Mouse (Mus musculus): Measurements from ENCODE around the gene Rnf130. TPM values are rescaled to one million over a fixed set of nuclear protein-coding genes. Genes with fewer than 3 reads are reported as not detected.
"Not testable (repeated sequence)": the region's sequence is repeated elsewhere in the genome, so short reads cannot be mapped to it uniquely, and the experiment has no call there.

The Rnf130 gene
- total RNA-seq, 2 experiments from 2014 or later = 34.8 to 43.4 TPM

GRCm38 (mm10) chr11:50086211-50086610 is 61.1 kb downstream of the Rnf130 start:
- DNase-seq = no peak

- no peak for DNase-seq
Measured at GRCm38 (mm10) chr11:50089840-50090239, 64.7 kb downstream of the Rnf130 start.

GRCm38 (mm10) chr11:50090982-50091675 is 66.0 kb downstream of the Rnf130 start:
- no peak for DNase-seq

GRCm38 (mm10) chr11:50091681-50092080 is 66.5 kb downstream of the Rnf130 start:
- DNase-seq = no peak

- no peak for DNase-seq
Measured at GRCm38 (mm10) chr11:50095661-50096060, 70.5 kb downstream of the Rnf130 start.

- DNase-seq = no peak
Measured at GRCm38 (mm10) chr11:50097091-50097490, 71.9 kb downstream of the Rnf130 start.

- no peak for DNase-seq
Measured at GRCm38 (mm10) chr11:50098961-50099481, 73.9 kb downstream of the Rnf130 start.

GRCm38 (mm10) chr11:50099692-50100091 is 74.5 kb downstream of the Rnf130 start:
- DNase-seq = no peak

- DNase-seq = no peak
Measured at GRCm38 (mm10) chr11:50100548-50101307, 75.6 kb downstream of the Rnf130 start.

- not testable (repeated sequence) for DNase-seq
Measured at GRCm38 (mm10) chr11:50101962-50102361, 76.8 kb downstream of the Rnf130 start.

- no peak for DNase-seq
Measured at GRCm38 (mm10) chr11:50104016-50104415, 78.9 kb downstream of the Rnf130 start.

GRCm38 (mm10) chr11:50105237-50105636 is 80.1 kb downstream of the Rnf130 start:
- DNase-seq = no peak

GRCm38 (mm10) chr11:50106024-50106423 is 80.9 kb downstream of the Rnf130 start:
- no peak for DNase-seq

GRCm38 (mm10) chr11:50108823-50109244 is 83.7 kb downstream of the Rnf130 start:
- DNase-seq = no peak

- peak; percentile 49 for DNase-seq
Measured at GRCm38 (mm10) chr11:50114329-50114728, 89.2 kb downstream of the Rnf130 start.

GRCm38 (mm10) chr11:50122631-50123081 is 97.5 kb downstream of the Rnf130 start:
- no peak for DNase-seq

GRCm38 (mm10) chr11:50127781-50128180 is 102.6 kb downstream of the Rnf130 start:
- DNase-seq = no peak

- DNase-seq = peak; percentile 89
Measured at GRCm38 (mm10) chr11:50130811-50131766, 105.9 kb downstream of the Rnf130 start, which contains the start of gene Tbc1d9b. Gene Tbc1d9b, plus strand, starts transcription at chr11:50131396.

GRCm38 (mm10) chr11:50131801-50132201 is 106.7 kb downstream of the Rnf130 start:
- DNase-seq = no peak

GRCm38 (mm10) chr11:50132265-50132664 is 107.1 kb downstream of the Rnf130 start:
- no peak for DNase-seq

GRCm38 (mm10) chr11:50134136-50134859 is 109.2 kb downstream of the Rnf130 start:
- DNase-seq = no peak
